Mouse (Mus musculus) duodenum, adult 2 months (tissue): ENCODE measurements around the gene Tmem230. TPM values are rescaled to one million over a fixed set of nuclear protein-coding genes. Genes with fewer than 3 reads are reported as not detected.

Experiments used
- polyA plus RNA-seq: library from polyadenylated mRNA; depleted of rRNA; stranded (reverse); fragments of >200 nt; gene quantifications from 2 replicates; pipeline ENCODE4 v1.2.3, GENCODE M21; 2012; ENCODE audit warnings: low replicate concordance; rRNA removed

The Tmem230 gene
- 48.0 and 158 TPM in 2 replicates for polyA plus RNA-seq

GRCm38 (mm10) chr2:132247539-132248313 is at the start of gene Tmem230:
Tmem230 (minus strand) TSS chr2:132247807.

DNA sequence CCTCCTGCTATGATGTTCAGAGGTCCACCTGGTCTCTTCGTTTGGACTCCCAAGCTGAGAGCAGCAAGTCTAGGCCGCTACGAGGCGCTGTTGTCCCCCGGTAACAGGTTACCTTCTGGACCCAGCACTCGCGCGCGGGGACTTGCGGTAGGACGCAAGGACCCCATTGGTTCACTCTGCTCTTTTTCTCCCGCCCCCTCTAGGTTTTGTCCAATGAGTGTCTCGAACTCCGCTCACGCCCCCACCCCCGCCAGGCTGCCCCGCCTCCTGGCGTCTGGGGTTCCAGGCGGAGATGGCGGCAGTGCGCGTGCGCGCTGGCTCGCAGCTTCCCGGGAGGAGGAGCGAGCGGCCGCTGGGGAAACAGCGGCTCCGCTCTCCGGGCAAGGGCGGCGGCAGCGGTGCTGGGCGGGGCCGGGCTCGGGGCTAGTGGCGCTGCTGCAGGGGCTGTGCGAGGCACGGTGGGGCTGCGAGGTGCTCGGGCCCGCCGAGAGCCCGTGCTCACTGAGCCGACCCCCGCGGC is 15.3 kb upstream of the Tmem230 start, which contains the start of gene Cds2:
Cds2 (plus strand) TSS at position 270 of the 520 bp plus-strand sequence.

GRCm38 (mm10) chr2:132252542-132253528 is 5.2 kb upstream of the Tmem230 start, which contains the start of gene Pcna:
Pcna (minus strand) TSS chr2:132253314.

Other genes starting within 250 kb of the Tmem230 start
- 7.5 and 11.9 TPM in 2 replicates for gene Rassf2, start 217.5 kb downstream of the Tmem230 start, polyA plus RNA-seq
- 22.1 and 51.2 TPM in 2 replicates for gene Slc23a2, start 102.7 kb downstream of the Tmem230 start, polyA plus RNA-seq
- 49.1 and 59.6 TPM in 2 replicates for gene Pcna, start 5.5 kb upstream of the Tmem230 start, polyA plus RNA-seq
- gene Cds2, start 15.3 kb upstream of the Tmem230 start, polyA plus RNA-seq, result 19.3 and 25.8 TPM in 2 replicates
- not detected in 2 replicates for gene Prokr2, start 137.6 kb upstream of the Tmem230 start, polyA plus RNA-seq